Mouse (Mus musculus) stomach, postnatal 0 days (tissue): ENCODE data around the gene Olfr463.

Source experiments
- CTCF ChIP-seq: IDR thresholded peaks from 2 replicates; pipeline ENCODE4 v1.5.1; 2016; ENCODE audit warnings: antibody characterized with exemption, low read depth, mild to moderate bottlenecking, moderate library complexity
- EP300 ChIP-seq: optimal IDR thresholded peaks from 2 replicates; pipeline ENCODE3; 2016; ENCODE audit warnings: antibody characterized with exemption

- TF ChIP-seq CTCF (no peak), EP300 (no peak)
Observed at GRCm38 (mm10) chr11:87846968-87847600, 50.1 kb downstream of the Olfr463 start.
